Mouse (Mus musculus) bone marrow macrophage, adult 2 months (primary cell): ENCODE data around the gene Fkbp15.

Source experiments
- CTCF ChIP-seq: IDR thresholded peaks from 2 replicates; pipeline ENCODE4 v1.5.1; 2012; ENCODE audit warnings: low read depth, mild to moderate bottlenecking, low read length, moderate library complexity
- POLR2A ChIP-seq: IDR thresholded peaks from 2 replicates; pipeline ENCODE4 v1.6.1; 2012; ENCODE audit warnings: mild to moderate bottlenecking, low read depth, low read length, borderline replicate concordance

- TF ChIP-seq CTCF: no peak
- no peak for TF ChIP-seq POLR2A
Observed at GRCm38 (mm10) chr4:62376123-62376522, 15.8 kb upstream of the Fkbp15 start.
